Mouse (Mus musculus): Measurements from ENCODE around the gene Fcgr1. TPM values are rescaled to one million over a fixed set of nuclear protein-coding genes. Genes with fewer than 3 reads are reported as not detected.

Fcgr1 gene
- polyA plus RNA-seq, 1 experiment from 2014 or later, result 3.6 TPM

- Histone ChIP-seq H3K4me1 (peaks cover 21% of the 10 kb centered on the region), H3K9ac (peak within 1 kb of the TSS; percentile 68), H3K27ac (peak within 1 kb of the TSS; percentile 98), H3K4me2 (peak within 1 kb of the TSS; percentile 88), H3K27me3 (no peaks in the 10 kb centered on the region), H3K36me3 (no peaks in the 10 kb centered on the region), H3K4me3 (peak within 1 kb of the TSS; percentile 52), H3K9me3 (no peaks in the 10 kb centered on the region)
- 11% methylated on average over 30 of the region's 30 CpGs for WGBS
- peak; percentile 79 for ATAC-seq (ENCODE audit: borderline replicate concordance, extremely low read depth, low FRiP score, low TSS enrichment)
These were observed 25.6 kb downstream of the Fcgr1 start, which contains the start of gene Hist2h3b for GRCm38 (mm10) chr3:96268051-96268775. TSS of gene Hist2h3b (plus strand) at chr3:96268654.

DNA sequence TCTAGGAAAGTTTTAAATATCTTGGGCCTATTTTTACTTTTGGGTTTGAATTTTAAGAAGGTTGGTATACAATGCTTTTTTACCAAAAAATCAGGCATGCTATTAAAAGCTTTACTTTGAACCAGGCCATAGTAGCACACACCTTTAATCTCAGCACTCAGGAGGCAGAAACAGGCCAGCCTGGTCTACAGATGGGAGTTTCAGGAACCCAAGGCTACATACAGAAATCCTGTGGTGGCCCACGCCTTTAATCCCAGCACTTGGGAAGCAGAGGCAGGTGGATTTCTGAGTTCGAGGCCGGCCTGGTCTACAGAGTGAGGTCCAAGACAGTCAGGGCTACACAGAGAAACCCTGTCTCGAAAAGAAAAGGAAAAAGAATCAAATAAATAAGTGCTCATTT is 26.2 kb downstream of the Fcgr1 start:
- Histone ChIP-seq H3K9ac (0 out of 2 replicates have a peak overlapping the region, but pooled peaks have one; percentile 17), H3K36me3 (no peaks in the 10 kb centered on the region), H3K27ac (peak overlapping the region; percentile 95), H3K4me2 (peak overlapping the region; percentile 53), H3K4me1 (peaks cover 21% of the 10 kb centered on the region), H3K9me3 (no peaks in the 10 kb centered on the region), H3K4me3 (peak overlapping the region; percentile 40; the same call in 1 of the 2 replicates), H3K27me3 (no peaks in the 10 kb centered on the region)
- ATAC-seq (ENCODE audit: borderline replicate concordance, extremely low read depth, low FRiP score, low TSS enrichment), result no peak
- 67% methylated on average over 4 of the region's 4 CpGs for WGBS

GRCm38 (mm10) chr3:96266132-96266710 is 27.5 kb downstream of the Fcgr1 start:
- WGBS, result 81% methylated on average over 8 of the region's 8 CpGs
- Histone ChIP-seq H3K4me1 (peaks cover 29% of the 10 kb centered on the region), H3K4me3 (no peak overlapping the region), H3K27me3 (no peaks in the 10 kb centered on the region), H3K27ac (peak overlapping the region; percentile 19; the same call in 1 of the 2 replicates), H3K4me2 (no peak overlapping the region), H3K9me3 (no peaks in the 10 kb centered on the region), H3K36me3 (no peaks in the 10 kb centered on the region), H3K9ac (no peak overlapping the region)
- ATAC-seq (ENCODE audit: borderline replicate concordance, extremely low read depth, low FRiP score, low TSS enrichment), result no peak

DNA sequence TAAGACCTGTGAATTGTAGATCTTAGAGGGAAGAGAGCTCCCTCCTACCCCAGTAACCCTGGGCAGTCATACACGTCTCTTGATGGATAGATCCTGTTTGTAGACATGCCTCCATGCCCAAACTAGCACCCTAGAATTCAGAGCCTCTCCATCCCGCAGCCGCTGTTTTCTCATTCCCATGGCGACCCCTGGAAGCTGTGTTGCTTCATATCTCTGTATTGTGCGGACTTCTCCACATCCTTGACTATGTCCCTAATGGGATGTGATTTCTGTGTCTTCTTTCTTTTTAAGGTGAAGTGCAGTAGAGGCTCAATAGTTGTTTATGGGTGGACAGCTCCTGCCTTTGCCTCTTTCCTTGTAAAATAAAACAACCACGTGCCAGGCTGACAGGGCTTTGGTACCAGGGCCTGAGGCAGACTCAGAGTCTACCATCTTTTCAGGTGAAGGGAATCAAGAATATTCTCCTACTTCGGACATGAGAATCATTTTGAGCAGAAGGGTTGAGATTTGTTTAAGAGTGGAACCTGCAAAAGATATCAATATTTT is 29.3 kb downstream of the Fcgr1 start:
- peak overlapping the region; percentile 53; the same call in 1 of the 2 replicates for H3K4me3 ChIP-seq
- ATAC-seq (ENCODE audit: borderline replicate concordance, extremely low read depth, low FRiP score, low TSS enrichment), result no peak
- WGBS, result 61% methylated on average over 7 of the region's 7 CpGs

DNA sequence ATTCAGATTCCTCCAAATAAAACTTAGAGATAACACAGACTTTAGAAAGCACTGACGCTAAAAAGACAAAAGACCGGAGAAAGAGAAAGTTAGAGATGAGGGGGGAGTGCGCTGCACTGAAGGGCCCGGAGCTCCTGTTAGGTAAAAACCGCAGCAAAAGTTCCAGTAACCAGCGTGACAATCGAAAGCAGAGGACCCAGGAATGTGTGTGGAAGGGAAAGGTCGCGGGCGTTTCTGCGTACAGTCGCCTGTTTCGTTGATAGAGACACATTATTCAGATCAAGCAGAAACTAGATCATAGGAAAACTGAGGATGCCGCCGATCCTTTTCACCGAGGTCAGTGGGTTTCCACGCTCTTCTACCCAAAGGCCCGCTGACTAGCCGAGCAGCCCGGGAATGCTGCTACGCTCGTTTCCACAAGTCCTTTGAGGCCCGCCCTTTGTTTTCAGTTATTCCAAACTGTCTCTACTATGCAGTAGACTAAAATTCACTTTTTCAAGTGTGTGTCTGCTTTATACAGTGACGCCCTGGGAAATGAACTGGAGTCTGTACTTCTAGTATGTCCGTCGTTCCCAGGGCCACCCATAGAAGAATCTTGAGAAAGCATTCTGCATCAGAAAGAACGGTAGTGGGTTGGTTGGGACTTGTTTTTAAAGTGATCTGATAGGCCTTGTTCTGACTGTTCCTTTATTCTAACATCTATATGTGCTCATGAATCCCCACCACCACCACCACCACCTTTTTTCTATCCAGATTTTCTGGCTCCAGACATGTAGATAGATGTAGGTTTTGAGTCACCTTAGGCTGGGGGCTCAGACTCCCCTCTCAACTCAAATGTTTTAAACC is 30.0 kb downstream of the Fcgr1 start:
- Histone ChIP-seq H3K4me1 (peaks cover 29% of the 10 kb centered on the region), H3K9ac (peak overlapping the region; percentile 68), H3K36me3 (no peaks in the 10 kb centered on the region), H3K9me3 (no peaks in the 10 kb centered on the region), H3K4me2 (peak overlapping the region; percentile 75), H3K4me3 (peak overlapping the region; percentile 53), H3K27ac (peak overlapping the region; percentile 98), H3K27me3 (peaks cover 7% of the 10 kb centered on the region)
- ATAC-seq (ENCODE audit: borderline replicate concordance, extremely low read depth, low FRiP score, low TSS enrichment), result peak; percentile 25; the same call in 1 of the 2 replicates
- WGBS, result 6% methylated on average over 27 of the region's 27 CpGs

More for the DNA sequence above, 29.3 kb downstream of the Fcgr1 start:
- H3K4me2 ChIP-seq, result peak overlapping the region; percentile 75
- H3K9me3 ChIP-seq, result no peaks in the 10 kb centered on the region
- peaks cover 29% of the 10 kb centered on the region for H3K4me1 ChIP-seq
- peak overlapping the region; percentile 68; the same call in 1 of the 2 replicates for H3K9ac ChIP-seq
- H3K27me3 ChIP-seq, result peaks cover 5% of the 10 kb centered on the region; the same call in 1 of the 2 replicates
- no peaks in the 10 kb centered on the region for H3K36me3 ChIP-seq
- H3K27ac ChIP-seq, result peak overlapping the region; percentile 98

DNA sequence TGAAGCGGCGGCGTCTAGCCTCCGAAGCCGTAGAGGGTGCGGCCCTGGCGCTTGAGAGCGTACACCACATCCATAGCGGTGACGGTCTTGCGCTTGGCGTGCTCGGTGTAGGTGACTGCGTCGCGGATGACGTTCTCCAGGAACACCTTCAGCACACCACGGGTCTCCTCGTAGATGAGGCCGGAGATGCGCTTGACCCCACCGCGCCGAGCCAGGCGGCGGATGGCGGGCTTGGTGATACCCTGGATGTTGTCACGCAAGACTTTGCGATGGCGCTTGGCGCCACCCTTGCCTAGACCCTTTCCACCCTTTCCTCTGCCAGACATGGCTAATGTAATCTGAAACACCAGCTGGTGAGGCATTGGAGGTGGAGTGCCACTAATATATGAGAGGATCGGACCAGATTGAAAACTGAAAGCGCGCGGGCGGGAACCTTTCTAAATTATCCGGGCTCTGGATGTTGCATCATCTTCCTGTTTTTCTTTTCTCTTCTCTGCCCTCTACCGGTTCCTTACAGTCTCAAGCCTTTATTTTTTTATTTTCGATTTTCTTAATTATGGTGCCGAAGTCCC is 30.7 kb downstream of the Fcgr1 start, which contains the start of gene Hist2h4:
Gene Hist2h4 (minus strand): TSS at position 333 of the 572 bp plus-strand sequence.
- H3K4me3 ChIP-seq, result peak within 1 kb of the TSS; percentile 53
- H3K4me2 ChIP-seq, result peak within 1 kb of the TSS; percentile 75
- peak within 1 kb of the TSS; percentile 68 for H3K9ac ChIP-seq
- H3K9me3 ChIP-seq, result no peaks in the 10 kb centered on the region
- H3K27ac ChIP-seq, result peak within 1 kb of the TSS; percentile 98
- WGBS, result under 1% methylated on average over 40 of the region's 40 CpGs
- no peaks in the 10 kb centered on the region for H3K36me3 ChIP-seq
- peaks cover 11% of the 10 kb centered on the region for H3K27me3 ChIP-seq
- peaks cover 29% of the 10 kb centered on the region for H3K4me1 ChIP-seq
- peak; percentile 87 for ATAC-seq (ENCODE audit: borderline replicate concordance, extremely low read depth, low FRiP score, low TSS enrichment)

- peak; percentile 84 for ATAC-seq (ENCODE audit: borderline replicate concordance, extremely low read depth, low FRiP score, low TSS enrichment)
- no peaks in the 10 kb centered on the region for H3K36me3 ChIP-seq
- no peaks in the 10 kb centered on the region for H3K9me3 ChIP-seq
- peaks cover 11% of the 10 kb centered on the region for H3K27me3 ChIP-seq
- WGBS, result under 1% methylated on average over 19 of the region's 19 CpGs
- H3K4me2 ChIP-seq, result peak overlapping the region; percentile 75
- peak overlapping the region; percentile 53 for H3K4me3 ChIP-seq
- peak overlapping the region; percentile 98 for H3K27ac ChIP-seq
- H3K4me1 ChIP-seq, result peaks cover 23% of the 10 kb centered on the region
- peak overlapping the region; percentile 68 for H3K9ac ChIP-seq
These were observed 31.4 kb downstream of the Fcgr1 start for GRCm38 (mm10) chr3:96262216-96262875.

GRCm38 (mm10) chr3:96261623-96262022 is 32.1 kb downstream of the Fcgr1 start:
- no peak for ATAC-seq (ENCODE audit: borderline replicate concordance, extremely low read depth, low FRiP score, low TSS enrichment)
- H3K4me2 ChIP-seq, result peak overlapping the region; percentile 75
- WGBS, result 49% methylated on average over 3 of the region's 3 CpGs
- H3K4me1 ChIP-seq, result peaks cover 20% of the 10 kb centered on the region
- H3K36me3 ChIP-seq, result no peaks in the 10 kb centered on the region
- peak overlapping the region; percentile 98 for H3K27ac ChIP-seq
- H3K9ac ChIP-seq, result 0 out of 2 replicates have a peak overlapping the region, but pooled peaks have one; percentile 68
- H3K4me3 ChIP-seq, result peak overlapping the region; percentile 53
- no peaks in the 10 kb centered on the region for H3K9me3 ChIP-seq
- H3K27me3 ChIP-seq, result peaks cover 11% of the 10 kb centered on the region

GRCm38 (mm10) chr3:96260220-96260619 is 33.5 kb downstream of the Fcgr1 start:
- Histone ChIP-seq H3K36me3 (no peaks in the 10 kb centered on the region), H3K4me1 (peaks cover 24% of the 10 kb centered on the region), H3K9ac (no peak overlapping the region), H3K4me3 (no peak overlapping the region), H3K4me2 (no peak overlapping the region), H3K27me3 (peaks cover 16% of the 10 kb centered on the region), H3K27ac (no peak overlapping the region), H3K9me3 (no peaks in the 10 kb centered on the region)
- WGBS, result 89% methylated on average over 5 of the region's 5 CpGs
- no peak for ATAC-seq (ENCODE audit: borderline replicate concordance, extremely low read depth, low FRiP score, low TSS enrichment)

DNA sequence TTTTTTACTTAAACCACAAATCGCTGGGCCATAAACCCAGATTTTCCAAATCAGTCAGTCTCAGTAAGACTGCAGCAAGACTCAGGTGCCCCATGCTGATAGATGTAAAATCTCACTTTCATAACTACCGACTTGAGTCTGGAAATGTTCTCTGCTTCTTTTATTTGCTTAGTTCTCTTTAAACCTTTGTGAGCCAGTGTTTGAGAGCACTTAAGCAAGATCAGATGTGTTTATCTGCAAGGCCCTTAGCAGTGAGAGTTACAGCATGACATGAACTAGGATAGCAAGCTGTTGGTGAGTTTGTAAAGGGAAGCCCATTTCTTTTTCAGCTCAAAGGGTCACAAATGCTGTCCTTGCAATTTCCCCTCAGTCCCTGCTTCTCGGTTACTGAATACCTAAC is 36.6 kb downstream of the Fcgr1 start:
- Histone ChIP-seq H3K9me3 (no peaks in the 10 kb centered on the region), H3K36me3 (no peaks in the 10 kb centered on the region), H3K9ac (no peak overlapping the region), H3K4me2 (no peak overlapping the region), H3K27ac (no peak overlapping the region), H3K4me1 (peaks cover 11% of the 10 kb centered on the region), H3K4me3 (no peak overlapping the region), H3K27me3 (peaks cover 40% of the 10 kb centered on the region)
- WGBS, result 52% methylated on average over 3 of the region's 3 CpGs
- no peak for ATAC-seq (ENCODE audit: borderline replicate concordance, extremely low read depth, low FRiP score, low TSS enrichment)

Data from lung, embryonic 15.5 days (tissue).